Mouse (Mus musculus) kidney, embryonic 14.5 days (tissue): ENCODE data around the gene D17H6S53E. TPM values are rescaled to one million over a fixed set of nuclear protein-coding genes. Genes with fewer than 3 reads are reported as not detected.
"Not testable (repeated sequence)": the region's sequence is repeated elsewhere in the genome, so short reads cannot be mapped to it uniquely, and the experiment has no call there.

ENCODE experiments used
- ATAC-seq: fragments of 200-750 bp; cut with Nextera tagmentation; 2 replicates; pipeline ENCODE4 v1.8.0; 2017; ENCODE audit warnings: moderate number of reproducible peaks, mild to moderate bottlenecking, moderate TSS enrichment, moderate library complexity; ENCODE audit not compliant: low FRiP score, low TSS enrichment
- H3K27ac ChIP-seq: fragments of 300-500 bp; sonication (generic); 2 replicates; pipeline ENCODE4 v1.5.1; 2014; ENCODE audit warnings: low read depth, mild to moderate bottlenecking, low read length, moderate library complexity, mixed read lengths
- H3K27me3 ChIP-seq: fragments of 300-500 bp; sonication (generic); 2 replicates; pipeline ENCODE4 v1.6.1; 2014; ENCODE audit warnings: mild to moderate bottlenecking, low read length; ENCODE audit not compliant: control insufficient read depth, insufficient read depth
- H3K36me3 ChIP-seq: fragments of 300-500 bp; sonication (generic); 2 replicates; pipeline ENCODE4 v1.6.1; 2014; ENCODE audit warnings: low read length, mixed read lengths; ENCODE audit not compliant: control insufficient read depth, insufficient read depth
- H3K4me1 ChIP-seq: fragments of 300-500 bp; sonication (generic); 2 replicates; pipeline ENCODE4 v1.6.1; 2014; ENCODE audit warnings: low read length, mixed read lengths; ENCODE audit not compliant: control insufficient read depth, insufficient read depth
- H3K4me2 ChIP-seq: fragments of 300-500 bp; sonication (generic); replicated peaks from 2 replicates; pipeline ENCODE4 v1.6.1; 2014; ENCODE audit warnings: low read depth, mild to moderate bottlenecking, low read length
- H3K4me3 ChIP-seq: fragments of 300-500 bp; sonication (generic); 2 replicates; pipeline ENCODE4 v1.5.1; 2014; ENCODE audit warnings: mild to moderate bottlenecking, low read length
- H3K9ac ChIP-seq: fragments of 300-500 bp; sonication (generic); 2 replicates; pipeline ENCODE4 v1.6.1; 2014; ENCODE audit warnings: low read depth, mild to moderate bottlenecking, low read length, moderate library complexity
- H3K9me3 ChIP-seq: fragments of 300-500 bp; sonication (generic); 2 replicates; pipeline ENCODE4 v1.6.1; 2016; ENCODE audit warnings: low read length; ENCODE audit not compliant: control insufficient read depth
- WGBS: fragments of 180-500 bp; shearing (Covaris S2); extraction: QIAGEN DNeasy Blood & Tissue Kit; methylation state at CpG from one replicate; pipeline ENCODE4 v1.1.7; 2014; 5-methylcytosine and 5-hydroxymethylcytosine counted together
- polyA plus RNA-seq: library from polyadenylated mRNA; unstranded; fragments of >200 nt; fragmentation: Nextera tagmentation; extraction: Ambion mirVana; gene quantifications from 2 replicates; pipeline ENCODE4 v1.2.1, GENCODE M21; 2014

D17H6S53E gene
- polyA plus RNA-seq, 1 experiment from 2014 or later = 9.4 TPM

GRCm38 (mm10) chr17:35106522-35106921, 19.7 kb upstream of the D17H6S53E start:
- H3K9me3 ChIP-seq = no peaks in the 10 kb centered on the region
- H3K9ac ChIP-seq = no peak overlapping the region
- no peak overlapping the region for H3K4me2 ChIP-seq
- ATAC-seq = no peak
- no peak overlapping the region for H3K27ac ChIP-seq
- 76% methylated on average over 3 of the region's 3 CpGs for WGBS
- no peak overlapping the region for H3K4me3 ChIP-seq
- H3K4me1 ChIP-seq = peaks cover 7% of the 10 kb centered on the region; the same call in 1 of the 2 replicates
- peaks cover 22% of the 10 kb centered on the region for H3K36me3 ChIP-seq
- no peaks in the 10 kb centered on the region for H3K27me3 ChIP-seq

DNA sequence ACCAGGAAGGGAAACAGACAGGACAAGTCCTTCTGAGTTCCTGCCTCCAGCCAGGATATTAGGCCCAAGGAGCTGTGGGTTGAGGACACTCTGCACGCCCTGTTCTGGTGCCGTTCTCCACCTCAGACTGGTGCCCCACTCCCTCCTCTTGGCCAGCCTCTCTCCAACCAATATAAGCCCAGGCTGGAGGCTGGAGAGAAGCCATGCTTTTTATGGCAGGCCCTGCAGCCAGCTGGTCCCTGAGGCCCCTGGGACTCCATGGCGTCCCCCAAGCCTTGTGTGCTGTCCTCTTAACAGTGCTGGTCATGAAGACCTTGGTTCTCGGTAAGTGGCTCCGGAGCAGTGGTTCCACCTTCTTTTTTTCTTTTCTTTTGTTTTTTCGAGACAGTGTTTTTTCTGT, 18.1 kb upstream of the D17H6S53E start, which contains the start of gene Ly6g5c:
Ly6g5c (plus strand) TSS at position 183 of the 400 bp plus-strand sequence.
- Histone ChIP-seq H3K36me3 (peaks cover 7% of the 10 kb centered on the region), H3K9me3 (no peaks in the 10 kb centered on the region), H3K9ac (no peak within 1 kb of the TSS), H3K27me3 (no peaks in the 10 kb centered on the region), H3K4me3 (no peak within 1 kb of the TSS), H3K27ac (no peak within 1 kb of the TSS), H3K4me2 (no peak within 1 kb of the TSS), H3K4me1 (peaks cover 4% of the 10 kb centered on the region; the same call in 1 of the 2 replicates)
- WGBS = 76% methylated on average over 6 of the region's 6 CpGs
- no peak for ATAC-seq

DNA sequence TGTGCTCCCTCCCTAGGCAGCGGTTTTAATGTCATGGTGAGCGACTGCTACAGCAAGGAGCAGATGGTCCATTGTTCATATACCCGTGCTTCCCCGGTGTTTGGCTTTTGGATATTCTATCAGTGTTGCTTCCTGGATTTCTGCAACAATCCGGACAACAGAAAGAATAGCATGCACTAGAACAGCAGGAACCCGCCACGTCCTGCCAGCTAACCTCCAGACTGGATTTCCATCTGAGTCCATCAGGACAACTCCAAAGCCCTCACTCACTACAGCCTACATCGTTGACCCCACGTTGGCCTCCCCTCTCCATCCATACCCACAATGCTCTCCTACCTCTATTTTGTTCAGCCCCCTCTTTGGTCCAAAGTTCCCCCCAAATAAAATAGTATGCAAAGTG, 14.4 kb upstream of the D17H6S53E start:
- no peak overlapping the region for H3K4me2 ChIP-seq
- WGBS = 80% methylated on average over 9 of the region's 9 CpGs
- no peaks in the 10 kb centered on the region for H3K4me1 ChIP-seq
- no peak overlapping the region for H3K4me3 ChIP-seq
- no peaks in the 10 kb centered on the region for H3K27me3 ChIP-seq
- H3K9ac ChIP-seq = no peak overlapping the region
- ATAC-seq = no peak
- no peak overlapping the region for H3K27ac ChIP-seq
- no peaks in the 10 kb centered on the region for H3K9me3 ChIP-seq
- H3K36me3 ChIP-seq = peaks cover 23% of the 10 kb centered on the region

- H3K36me3 ChIP-seq = peaks cover 53% of the 10 kb centered on the region
- ATAC-seq = no peak
- no peak within 1 kb of the TSS for H3K4me2 ChIP-seq
- H3K4me3 ChIP-seq = no peak within 1 kb of the TSS
- peaks cover 7% of the 10 kb centered on the region for H3K4me1 ChIP-seq
- 80% methylated on average over 8 of the region's 8 CpGs for WGBS
- H3K9me3 ChIP-seq = no peaks in the 10 kb centered on the region
- no peaks in the 10 kb centered on the region for H3K27me3 ChIP-seq
- H3K27ac ChIP-seq = no peak within 1 kb of the TSS
- H3K9ac ChIP-seq = no peak within 1 kb of the TSS
Measured at GRCm38 (mm10) chr17:35115046-35116019, 10.8 kb upstream of the D17H6S53E start, which contains the start of gene Ly6g5b. Gene Ly6g5b (minus strand): TSS chr17:35115428.

DNA sequence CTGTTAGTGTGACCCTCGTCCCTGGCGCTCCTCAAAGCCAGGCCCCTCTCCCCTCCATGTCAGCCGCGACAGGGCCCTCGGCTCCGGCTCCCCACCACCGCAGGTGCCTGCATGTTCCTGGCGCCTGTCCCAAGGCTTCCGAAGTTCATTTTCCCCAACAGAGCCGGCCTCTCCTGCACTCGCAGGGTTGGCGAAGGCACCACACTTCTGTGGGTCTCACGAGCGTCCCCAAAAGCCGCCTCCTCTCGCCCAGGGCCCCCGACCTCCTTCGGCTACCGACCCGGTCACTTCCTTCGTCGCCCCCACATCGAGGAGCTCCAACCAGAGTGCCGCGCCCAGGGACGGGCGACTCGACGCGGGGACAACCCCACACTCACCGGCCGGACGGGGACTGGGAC, 5.4 kb upstream of the D17H6S53E start:
- H3K9ac ChIP-seq = peak overlapping the region; percentile 93
- H3K4me1 ChIP-seq = peaks cover 19% of the 10 kb centered on the region
- WGBS = 0% methylated on average over 33 of the region's 33 CpGs
- peak overlapping the region; percentile 92 for H3K4me2 ChIP-seq
- H3K27me3 ChIP-seq = no peaks in the 10 kb centered on the region
- no peaks in the 10 kb centered on the region for H3K9me3 ChIP-seq
- peak; percentile 7; the same call in 1 of the 2 replicates for ATAC-seq
- H3K4me3 ChIP-seq = peak overlapping the region; percentile 98
- peaks cover 47% of the 10 kb centered on the region for H3K36me3 ChIP-seq
- H3K27ac ChIP-seq = peak overlapping the region; percentile 63

DNA sequence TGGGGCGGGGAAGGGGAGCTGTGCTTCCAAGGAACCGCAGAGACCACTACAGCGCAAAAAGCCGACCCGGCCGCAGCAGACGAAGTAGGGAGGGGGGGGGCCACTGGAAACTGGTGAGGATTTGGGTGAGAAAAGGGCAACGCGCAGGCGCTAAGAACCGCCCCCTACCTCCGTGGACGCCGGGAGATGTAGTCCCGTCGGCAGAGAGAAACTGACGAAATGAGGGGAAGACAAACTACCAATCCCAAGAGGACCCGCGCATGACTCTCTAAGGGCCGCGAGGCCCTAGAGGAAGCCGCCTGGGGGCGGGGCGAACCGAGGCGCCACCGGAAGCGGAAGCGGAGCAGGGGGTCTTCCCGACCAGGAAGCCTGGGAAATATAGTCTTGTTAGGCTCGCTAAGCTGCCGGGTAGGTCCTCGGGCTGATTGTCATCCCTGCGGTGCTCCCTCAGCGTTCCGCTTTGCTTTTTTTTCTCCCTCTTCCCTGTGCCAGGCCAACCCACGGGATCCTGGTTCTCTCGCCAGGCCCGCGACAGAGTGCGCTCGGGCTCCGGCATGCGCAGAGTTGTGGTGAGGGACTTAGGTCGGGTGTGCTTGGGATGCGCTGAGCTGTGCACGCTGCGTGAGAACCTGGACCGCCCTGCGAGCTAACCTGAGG, 4.9 kb upstream of the D17H6S53E start, which contains the start of gene Gpank1:
Gpank1 (plus strand) TSS at position 313 of the 657 bp plus-strand sequence.
- H3K4me3 ChIP-seq = peak within 1 kb of the TSS; percentile 98
- no peaks in the 10 kb centered on the region for H3K27me3 ChIP-seq
- peak within 1 kb of the TSS; percentile 88 for H3K27ac ChIP-seq
- ATAC-seq = peak; percentile 93
- H3K9ac ChIP-seq = peak within 1 kb of the TSS; percentile 93
- H3K4me1 ChIP-seq = peaks cover 19% of the 10 kb centered on the region
- peaks cover 42% of the 10 kb centered on the region for H3K36me3 ChIP-seq
- under 1% methylated on average over 50 of the region's 50 CpGs for WGBS
- no peaks in the 10 kb centered on the region for H3K9me3 ChIP-seq
- H3K4me2 ChIP-seq = peak within 1 kb of the TSS; percentile 92

GRCm38 (mm10) chr17:35121871-35122303, 4.3 kb upstream of the D17H6S53E start, which contains the start of gene Csnk2b:
Gene Csnk2b (minus strand): TSS chr17:35122053.
- H3K9me3 ChIP-seq = no peaks in the 10 kb centered on the region
- H3K9ac ChIP-seq = peak within 1 kb of the TSS; percentile 93
- H3K4me3 ChIP-seq = peak within 1 kb of the TSS; percentile 98
- under 1% methylated on average over 19 of the region's 19 CpGs for WGBS
- H3K4me1 ChIP-seq = peaks cover 24% of the 10 kb centered on the region
- H3K27ac ChIP-seq = peak within 1 kb of the TSS; percentile 88
- ATAC-seq = no peak; the same call in 1 of the 2 replicates
- no peaks in the 10 kb centered on the region for H3K27me3 ChIP-seq
- peak within 1 kb of the TSS; percentile 92 for H3K4me2 ChIP-seq
- H3K36me3 ChIP-seq = peaks cover 38% of the 10 kb centered on the region

DNA sequence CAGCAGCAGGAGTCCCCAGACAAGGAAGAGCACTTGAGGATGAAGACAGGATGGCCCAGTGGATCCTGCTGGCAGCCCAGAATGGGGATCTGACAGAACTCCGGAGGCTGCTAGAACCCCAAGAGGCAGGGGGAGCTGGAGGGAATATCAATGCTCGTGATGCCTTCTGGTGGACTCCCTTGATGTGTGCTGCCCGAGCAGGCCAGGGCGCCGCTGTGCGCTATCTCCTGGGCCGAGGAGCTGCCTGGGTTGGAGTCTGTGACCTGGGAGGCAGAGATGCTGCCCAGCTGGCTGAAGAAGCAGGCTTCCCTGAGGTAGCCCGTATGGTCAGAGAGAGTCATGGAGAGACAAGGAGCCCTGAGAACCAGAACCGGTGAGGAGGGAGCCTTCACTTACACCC, 2.9 kb upstream of the D17H6S53E start:
- H3K4me3 ChIP-seq, H3K27me3 ChIP-seq, H3K4me2 ChIP-seq, H3K9ac ChIP-seq, ATAC-seq, H3K27ac ChIP-seq, H3K9me3 ChIP-seq: not testable (repeated sequence)
- peaks cover 28% of the 10 kb centered on the region for H3K36me3 ChIP-seq
- peaks cover 33% of the 10 kb centered on the region for H3K4me1 ChIP-seq
- WGBS = 92% methylated on average over 9 of the region's 9 CpGs
